Mouse (Mus musculus) limb, embryonic 15.5 days (tissue): Measurements from ENCODE around the gene Tpx2. TPM values are rescaled to one million over a fixed set of nuclear protein-coding genes. Genes with fewer than 3 reads are reported as not detected.

ENCODE experiments used
- ATAC-seq: fragments of 200-750 bp; cut with Nextera tagmentation; 2 replicates; pipeline ENCODE4 v1.8.0; 2017; ENCODE audit warnings: low read depth, moderate TSS enrichment; ENCODE audit not compliant: insufficient number of reproducible peaks, low FRiP score, low TSS enrichment
- H3K27ac ChIP-seq: fragments of 300-500 bp; sonication (generic); 2 replicates; pipeline ENCODE4 v1.5.1; 2015; ENCODE audit warnings: moderate library complexity, mild to moderate bottlenecking, inconsistent platforms
- H3K27me3 ChIP-seq: fragments of 300-500 bp; sonication (generic); 2 replicates; pipeline ENCODE4 v1.6.1; 2015; ENCODE audit warnings: inconsistent platforms
- H3K36me3 ChIP-seq: fragments of 300-500 bp; sonication (generic); 2 replicates; pipeline ENCODE4 v1.6.1; 2015; ENCODE audit warnings: inconsistent platforms
- H3K4me1 ChIP-seq: fragments of 300-500 bp; sonication (generic); 2 replicates; pipeline ENCODE4 v1.6.1; 2015; ENCODE audit warnings: inconsistent platforms
- H3K4me2 ChIP-seq: fragments of 300-500 bp; sonication (generic); 2 replicates; pipeline ENCODE4 v1.6.1; 2015; ENCODE audit warnings: mild to moderate bottlenecking, inconsistent platforms
- H3K4me3 ChIP-seq: fragments of 300-500 bp; sonication (generic); 2 replicates; pipeline ENCODE4 v1.5.1; 2015; ENCODE audit warnings: mild to moderate bottlenecking, inconsistent platforms
- H3K9ac ChIP-seq: fragments of 300-500 bp; sonication (generic); 2 replicates; pipeline ENCODE4 v1.6.1; 2015; ENCODE audit warnings: inconsistent platforms
- H3K9me3 ChIP-seq: fragments of 300-500 bp; sonication (generic); 2 replicates; pipeline ENCODE4 v1.6.1; 2016; ENCODE audit warnings: inconsistent platforms
- WGBS: fragments of 180-500 bp; shearing (Covaris S2); methylation state at CpG from one replicate; pipeline ENCODE4 v1.1.7; 2015; 5-methylcytosine and 5-hydroxymethylcytosine counted together
- polyA plus RNA-seq: library from polyadenylated mRNA; unstranded; fragments of >200 nt; fragmentation: Nextera tagmentation; extraction: Ambion mirVana; gene quantifications from 2 replicates; pipeline ENCODE4 v1.2.1, GENCODE M21; 2015

Tpx2 gene
- polyA plus RNA-seq, 1 experiment from 2014 or later = 69.1 TPM

GRCm38 (mm10) chr2:152887230-152887629 lies 39.5 kb downstream of the Tpx2 start:
- H3K4me1 ChIP-seq = no peaks in the 10 kb centered on the region
- peaks cover 86% of the 10 kb centered on the region for H3K36me3 ChIP-seq
- 83% methylated on average over 3 of the region's 3 CpGs for WGBS
- no peak overlapping the region for H3K4me3 ChIP-seq
- H3K27me3 ChIP-seq = no peaks in the 10 kb centered on the region
- no peak overlapping the region for H3K4me2 ChIP-seq
- H3K27ac ChIP-seq = no peak overlapping the region
- ATAC-seq = no peak
- H3K9me3 ChIP-seq = no peaks in the 10 kb centered on the region
- H3K9ac ChIP-seq = no peak overlapping the region

DNA sequence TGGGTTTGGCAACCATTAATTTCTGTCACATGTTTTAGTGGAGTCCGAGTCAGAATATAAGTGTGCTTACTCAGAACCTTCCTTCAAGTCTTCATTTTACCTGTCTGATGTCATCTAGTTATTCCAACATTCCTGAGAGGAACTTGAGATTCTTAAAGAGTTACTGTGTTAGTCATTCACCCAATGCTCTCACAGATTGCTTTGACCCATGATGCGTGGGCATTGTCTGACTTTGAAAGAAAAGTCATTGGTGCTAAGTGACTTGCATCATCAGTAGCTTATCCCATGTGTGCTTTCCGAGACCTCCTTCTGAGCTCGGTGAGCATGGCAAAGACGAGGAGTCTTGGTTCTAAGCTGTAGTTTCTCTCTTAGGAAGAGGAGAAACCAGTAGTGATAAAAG lies 41.0 kb downstream of the Tpx2 start:
- ATAC-seq = no peak
- no peak overlapping the region for H3K27ac ChIP-seq
- no peak overlapping the region for H3K4me2 ChIP-seq
- no peaks in the 10 kb centered on the region for H3K27me3 ChIP-seq
- no peaks in the 10 kb centered on the region for H3K4me1 ChIP-seq
- WGBS = 91% methylated on average over 5 of the region's 5 CpGs
- no peak overlapping the region for H3K9ac ChIP-seq
- H3K9me3 ChIP-seq = no peaks in the 10 kb centered on the region
- H3K4me3 ChIP-seq = no peak overlapping the region
- H3K36me3 ChIP-seq = peaks cover 88% of the 10 kb centered on the region

GRCm38 (mm10) chr2:152895834-152896233 lies 48.1 kb downstream of the Tpx2 start:
- Histone ChIP-seq H3K9me3 (no peaks in the 10 kb centered on the region), H3K4me1 (no peaks in the 10 kb centered on the region), H3K36me3 (peaks cover 50% of the 10 kb centered on the region), H3K4me3 (no peak overlapping the region), H3K27me3 (no peaks in the 10 kb centered on the region), H3K9ac (no peak overlapping the region), H3K4me2 (no peak overlapping the region), H3K27ac (no peak overlapping the region)
- ATAC-seq = no peak
- 84% methylated on average over 9 of the region's 9 CpGs for WGBS

- Histone ChIP-seq H3K4me3 (no peak overlapping the region), H3K27ac (no peak overlapping the region), H3K9me3 (no peaks in the 10 kb centered on the region), H3K4me2 (no peak overlapping the region), H3K36me3 (peaks cover 41% of the 10 kb centered on the region), H3K4me1 (no peaks in the 10 kb centered on the region), H3K27me3 (no peaks in the 10 kb centered on the region), H3K9ac (no peak overlapping the region)
- ATAC-seq = no peak
- 87% methylated on average over 3 of the region's 3 CpGs for WGBS
These were observed 49.2 kb downstream of the Tpx2 start for GRCm38 (mm10) chr2:152896926-152897325.

- Histone ChIP-seq H3K9me3 (no peaks in the 10 kb centered on the region), H3K4me3 (no peak overlapping the region), H3K4me1 (no peaks in the 10 kb centered on the region), H3K4me2 (no peak overlapping the region), H3K27ac (no peak overlapping the region), H3K27me3 (no peaks in the 10 kb centered on the region), H3K36me3 (peaks cover 21% of the 10 kb centered on the region), H3K9ac (no peak overlapping the region)
- WGBS = 65% methylated on average over 6 of the region's 6 CpGs
- no peak for ATAC-seq
These were observed 51.2 kb downstream of the Tpx2 start for GRCm38 (mm10) chr2:152899011-152899410.

GRCm38 (mm10) chr2:152901296-152901695 lies 53.5 kb downstream of the Tpx2 start:
- Histone ChIP-seq H3K9me3 (no peaks in the 10 kb centered on the region), H3K4me1 (peaks cover 10% of the 10 kb centered on the region; the same call in 1 of the 2 replicates), H3K27me3 (no peaks in the 10 kb centered on the region), H3K27ac (no peak overlapping the region), H3K9ac (no peak overlapping the region), H3K36me3 (no peaks in the 10 kb centered on the region), H3K4me3 (no peak overlapping the region), H3K4me2 (no peak overlapping the region)
- no peak for ATAC-seq
- 90% methylated on average over 15 of the region's 15 CpGs for WGBS

DNA sequence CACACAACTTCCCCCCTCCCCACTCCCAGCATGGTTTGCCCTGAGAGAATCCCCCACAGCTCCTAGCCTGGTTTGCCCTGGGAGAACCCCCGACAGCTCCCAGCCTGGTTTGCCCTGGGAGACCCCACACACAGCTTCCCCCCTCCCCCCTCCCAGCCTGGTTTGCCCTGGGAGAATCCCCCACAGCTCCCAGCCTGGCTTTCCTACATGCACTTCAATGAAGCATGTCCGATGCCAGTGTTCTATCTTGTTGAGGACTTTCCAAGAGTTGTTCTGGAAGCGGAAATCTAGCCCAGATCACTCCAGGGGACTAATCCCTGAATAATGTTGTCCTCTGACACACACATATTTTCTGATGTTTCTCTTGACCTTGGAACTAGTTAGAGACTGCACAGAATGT lies 54.9 kb downstream of the Tpx2 start:
- no peaks in the 10 kb centered on the region for H3K36me3 ChIP-seq
- WGBS = 35% methylated on average over 3 of the region's 3 CpGs
- no peaks in the 10 kb centered on the region for H3K27me3 ChIP-seq
- H3K4me3 ChIP-seq = no peak overlapping the region
- no peak overlapping the region for H3K9ac ChIP-seq
- no peaks in the 10 kb centered on the region for H3K9me3 ChIP-seq
- H3K4me1 ChIP-seq = peaks cover 23% of the 10 kb centered on the region
- H3K4me2 ChIP-seq = no peak overlapping the region
- H3K27ac ChIP-seq = no peak overlapping the region
- ATAC-seq = no peak

- WGBS = 73% methylated on average over 4 of the region's 4 CpGs
- Histone ChIP-seq H3K27ac (no peak overlapping the region), H3K9me3 (no peaks in the 10 kb centered on the region)
These were observed 55.8 kb downstream of the Tpx2 start for GRCm38 (mm10) chr2:152903586-152903985.

GRCm38 (mm10) chr2:152904127-152904643 lies 56.4 kb downstream of the Tpx2 start:
- Histone ChIP-seq H3K27ac (no peak overlapping the region), H3K9me3 (no peaks in the 10 kb centered on the region), H3K9ac (no peak overlapping the region), H3K27me3 (no peaks in the 10 kb centered on the region), H3K36me3 (no peaks in the 10 kb centered on the region), H3K4me3 (no peak overlapping the region), H3K4me1 (peaks cover 25% of the 10 kb centered on the region), H3K4me2 (no peak overlapping the region)
- 68% methylated on average over 5 of the region's 5 CpGs for WGBS
- ATAC-seq = no peak

More at GRCm38 (mm10) chr2:152903586-152903985, 55.8 kb downstream of the Tpx2 start:
- H3K9ac ChIP-seq = no peak overlapping the region
- no peak for ATAC-seq
- H3K4me1 ChIP-seq = peaks cover 25% of the 10 kb centered on the region
- H3K4me3 ChIP-seq = no peak overlapping the region
- H3K27me3 ChIP-seq = no peaks in the 10 kb centered on the region
- H3K4me2 ChIP-seq = no peak overlapping the region
- H3K36me3 ChIP-seq = no peaks in the 10 kb centered on the region

- 33% methylated on average over 11 of the region's 11 CpGs for WGBS
- peak; percentile 50; the same call in 1 of the 2 replicates for ATAC-seq
- H3K9me3 ChIP-seq = no peaks in the 10 kb centered on the region
- H3K27ac ChIP-seq = no peak overlapping the region
- H3K36me3 ChIP-seq = no peaks in the 10 kb centered on the region
- H3K4me2 ChIP-seq = no peak overlapping the region
- no peak overlapping the region for H3K4me3 ChIP-seq
- no peak overlapping the region for H3K9ac ChIP-seq
- peaks cover 25% of the 10 kb centered on the region for H3K4me1 ChIP-seq
- peaks cover 2% of the 10 kb centered on the region for H3K27me3 ChIP-seq
These were observed 57.5 kb downstream of the Tpx2 start for GRCm38 (mm10) chr2:152905036-152905829.

DNA sequence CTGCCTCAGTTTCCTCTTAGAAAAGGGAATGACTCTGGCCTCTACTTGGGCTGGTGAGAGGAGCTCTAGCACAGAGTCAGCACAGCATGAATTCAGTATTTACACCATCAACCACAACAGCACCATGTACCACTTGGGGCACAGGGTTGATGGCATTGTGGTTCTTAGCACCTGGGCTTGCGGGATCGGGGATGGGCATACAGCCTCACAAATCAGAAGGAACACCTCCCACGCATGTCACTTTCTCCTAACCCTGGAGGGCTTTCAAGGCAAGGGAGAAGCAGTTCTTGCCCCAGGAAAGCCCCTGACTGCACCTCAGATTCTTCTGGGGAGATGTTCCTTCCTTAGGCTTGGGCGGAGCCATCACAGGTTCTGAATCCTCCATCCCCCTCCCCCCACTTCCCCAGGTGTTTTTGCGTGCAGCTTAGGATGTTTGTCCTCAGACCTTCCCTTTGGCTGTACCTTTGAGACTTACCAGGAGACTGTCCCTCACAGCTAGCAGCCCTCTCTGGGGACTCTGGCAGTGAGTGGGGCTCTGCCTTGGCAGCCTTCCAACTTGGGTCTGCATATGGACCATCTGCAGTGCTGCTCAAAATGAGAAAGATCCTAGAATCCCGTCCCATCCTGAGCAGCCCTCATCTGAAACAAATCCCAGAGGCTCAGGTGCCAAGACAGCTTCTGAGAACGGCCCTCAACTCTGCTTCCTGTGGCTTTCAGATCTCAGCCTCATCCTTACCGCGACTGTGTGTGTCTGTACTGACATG lies 58.7 kb downstream of the Tpx2 start:
- Histone ChIP-seq H3K27me3 (peaks cover 14% of the 10 kb centered on the region), H3K4me3 (no peak overlapping the region), H3K4me1 (peaks cover 25% of the 10 kb centered on the region), H3K9ac (no peak overlapping the region), H3K4me2 (no peak overlapping the region), H3K36me3 (no peaks in the 10 kb centered on the region), H3K9me3 (no peaks in the 10 kb centered on the region), H3K27ac (no peak overlapping the region; the same call in 1 of the 2 replicates)
- WGBS = 50% methylated on average over 9 of the region's 9 CpGs
- no peak for ATAC-seq
